Mouse (Mus musculus): Measurements from ENCODE around the gene Rnf213. TPM values are rescaled to one million over a fixed set of nuclear protein-coding genes. Genes with fewer than 3 reads are reported as not detected.

The Rnf213 gene
- total RNA-seq, 2 experiments from 2014 or later: 3.6 to 4.3 TPM

Small RNAs within 50 kb of the gene (microRNA-seq; reads per million reads assigned to microRNA genes)
- gene Mir1932: 0 reads per million in 2 experiments

Other genes starting within 250 kb of the Rnf213 start
- gene Tbc1d16, start 164.6 kb upstream of the Rnf213 start, total RNA-seq (2021): 10 to 100 TPM; 53.6 to 55.9 TPM
- 1 to 10 TPM; 1.5 to 5.5 TPM for gene Ccdc40, start 164.5 kb upstream of the Rnf213 start, total RNA-seq (2021)
- gene Gaa, start 125.2 kb upstream of the Rnf213 start, total RNA-seq (2021): 100 to 1,000 TPM; 304 to 308 TPM
- 10 to 100 TPM; 82.2 to 91.7 TPM for gene Eif4a3, start 93.0 kb upstream of the Rnf213 start, total RNA-seq (2021)
- gene Card14, start 85.3 kb upstream of the Rnf213 start, total RNA-seq (2021): under 1 TPM; 0.52 to 0.98 TPM
- 1 to 10 TPM; 5.0 to 5.1 TPM for gene Sgsh, start 37.6 kb upstream of the Rnf213 start, total RNA-seq (2021)
- gene Slc26a11, start 37.5 kb upstream of the Rnf213 start, total RNA-seq (2021): 1 to 10 TPM; 5.3 to 6.4 TPM
- gene Endov, start 98.2 kb downstream of the Rnf213 start, total RNA-seq (2021): 10 to 100 TPM; 35.6 to 38.2 TPM
- gene Nptx1, start 154.7 kb downstream of the Rnf213 start, total RNA-seq (2021): 100 to 1,000 TPM; 388 to 423 TPM
- gene Rptor, start 209.8 kb downstream of the Rnf213 start, total RNA-seq (2021): 10 to 100 TPM; 59.7 to 62.9 TPM